Mouse (Mus musculus): ENCODE results near the gene Mcm3ap. TPM values are rescaled to one million over a fixed set of nuclear protein-coding genes. Genes with fewer than 3 reads are reported as not detected.

The Mcm3ap gene
- polyA plus RNA-seq, 1 experiment from 2014 or later, result 67.5 TPM

DNA sequence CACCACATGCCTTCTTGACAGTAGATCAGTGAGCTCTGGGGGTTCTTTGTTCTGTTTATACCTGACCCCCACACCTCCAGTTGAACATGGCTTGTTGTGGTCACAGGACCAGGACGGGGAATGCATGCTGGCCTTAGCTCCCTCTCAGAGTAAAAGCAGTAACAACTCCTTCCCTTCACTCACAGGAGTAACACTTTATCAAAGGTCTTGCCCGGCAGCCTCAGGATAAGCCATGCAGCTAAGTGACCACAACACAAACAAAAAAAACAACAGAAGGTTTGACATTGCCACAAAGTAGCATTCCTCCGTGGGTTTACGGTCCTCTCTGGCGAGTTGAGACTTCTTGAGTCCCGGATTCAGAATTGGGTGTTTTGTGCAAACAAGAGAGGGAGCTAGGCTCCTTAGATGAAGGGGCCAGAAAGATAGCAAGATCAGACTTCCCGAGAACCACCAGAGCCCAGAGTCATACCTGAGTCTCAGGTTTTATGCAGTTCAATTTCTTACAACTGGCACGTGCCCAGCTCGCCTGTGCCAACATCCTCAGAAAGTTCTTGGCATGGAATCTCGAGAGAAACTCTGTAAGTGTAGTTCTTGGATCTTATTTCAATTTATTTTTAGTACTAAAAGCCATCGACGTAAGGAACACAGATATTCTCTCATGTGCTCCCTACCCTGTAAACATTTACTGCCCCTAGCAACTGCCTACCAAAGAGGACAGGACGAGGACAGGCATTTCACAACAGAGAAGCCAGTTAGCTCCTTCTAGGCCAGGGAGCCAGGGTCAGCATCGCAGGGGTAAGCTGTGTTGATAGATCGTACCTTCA lies 21.1 kb upstream of the Mcm3ap start:
- no peak overlapping the region for H3K9ac ChIP-seq (ENCODE audit: low read depth, low read length)
- H3K36me3 ChIP-seq (ENCODE audit: control insufficient read depth, insufficient read depth, low read length), result no peaks in the 10 kb centered on the region
- H3K9me3 ChIP-seq (ENCODE audit: control insufficient read depth, low read length), result no peaks in the 10 kb centered on the region
- no peaks in the 10 kb centered on the region for H3K27me3 ChIP-seq (ENCODE audit: control insufficient read depth, insufficient read depth, low read length)
- H3K27ac ChIP-seq (ENCODE audit: low read depth, low read length), result no peak overlapping the region
- 83% methylated on average over 15 of the region's 15 CpGs for WGBS
- no peak overlapping the region for H3K4me3 ChIP-seq (ENCODE audit: low read depth, low read length)
- H3K4me2 ChIP-seq (replicated peaks; ENCODE audit: low read depth, low read length), result no peak overlapping the region
- peaks cover 5% of the 10 kb centered on the region; the same call in 1 of the 2 replicates for H3K4me1 ChIP-seq (replicated peaks; ENCODE audit: control insufficient read depth, insufficient read depth, low read length)
- ATAC-seq (ENCODE audit: low FRiP score) (no peak), DNase-seq (ENCODE audit: low spot score) (no peak)

DNA sequence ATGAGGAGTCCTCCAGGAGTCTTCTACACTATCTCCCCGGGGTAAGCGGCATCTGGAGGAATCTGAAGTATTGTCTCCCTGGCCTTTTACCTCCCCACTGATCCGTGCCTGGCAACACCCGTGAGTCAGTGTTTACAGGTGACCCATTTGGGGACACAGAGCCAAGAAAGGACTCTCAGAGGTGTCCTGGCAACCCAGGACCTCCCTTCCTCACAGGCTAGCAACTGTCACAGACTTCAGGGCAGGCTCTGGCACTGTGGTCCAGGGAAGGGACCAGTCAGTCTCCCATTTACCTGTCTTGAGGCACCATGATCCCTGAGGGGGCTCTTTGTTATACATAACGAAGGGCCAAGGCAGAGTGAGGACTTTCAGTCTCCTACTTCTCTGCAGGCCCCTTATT lies 19.9 kb upstream of the Mcm3ap start, which contains the start of gene 2610028H24Rik:
Gene 2610028H24Rik (plus strand): TSS at position 231 of the 400 bp plus-strand sequence.
- H3K27ac ChIP-seq (ENCODE audit: low read depth, low read length), result no peak within 1 kb of the TSS
- H3K4me2 ChIP-seq (replicated peaks; ENCODE audit: low read depth, low read length), result no peak within 1 kb of the TSS
- no peak within 1 kb of the TSS for H3K4me3 ChIP-seq (ENCODE audit: low read depth, low read length)
- H3K27me3 ChIP-seq (ENCODE audit: control insufficient read depth, insufficient read depth, low read length), result no peaks in the 10 kb centered on the region
- no peaks in the 10 kb centered on the region for H3K36me3 ChIP-seq (ENCODE audit: control insufficient read depth, insufficient read depth, low read length)
- no peak for ATAC-seq (ENCODE audit: low FRiP score)
- WGBS, result 65% methylated on average over 5 of the region's 5 CpGs
- no peak for DNase-seq (ENCODE audit: low spot score)
- H3K4me1 ChIP-seq (replicated peaks; ENCODE audit: control insufficient read depth, insufficient read depth, low read length), result no peaks in the 10 kb centered on the region
- no peaks in the 10 kb centered on the region for H3K9me3 ChIP-seq (ENCODE audit: control insufficient read depth, low read length)
- H3K9ac ChIP-seq (ENCODE audit: low read depth, low read length), result no peak within 1 kb of the TSS

DNA sequence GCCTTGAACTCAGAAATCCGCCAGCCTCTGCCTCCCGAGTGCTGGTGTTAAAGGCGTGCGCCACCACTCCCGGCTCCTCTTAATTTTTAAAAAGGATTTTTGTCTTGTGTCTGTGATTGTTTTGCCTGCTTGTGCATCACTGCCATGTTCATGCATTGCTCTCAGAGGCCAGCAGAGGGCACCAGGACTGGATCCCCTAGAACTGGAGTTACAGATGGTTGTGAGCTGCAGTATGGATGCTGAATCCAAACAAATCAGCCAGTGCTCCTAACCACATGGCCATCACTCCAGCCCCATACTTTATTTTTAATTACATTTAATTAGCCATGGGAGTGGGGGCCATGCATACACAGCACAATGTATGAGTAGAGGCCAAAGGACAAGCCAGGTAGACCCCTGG lies 13.4 kb upstream of the Mcm3ap start:
- Histone ChIP-seq H3K27me3 (ENCODE audit: control insufficient read depth, insufficient read depth, low read length) (no peaks in the 10 kb centered on the region), H3K9ac (ENCODE audit: low read depth, low read length) (no peak overlapping the region), H3K27ac (ENCODE audit: low read depth, low read length) (no peak overlapping the region), H3K4me2 (replicated peaks; ENCODE audit: low read depth, low read length) (no peak overlapping the region), H3K9me3 (ENCODE audit: control insufficient read depth, low read length) (no peaks in the 10 kb centered on the region), H3K36me3 (ENCODE audit: control insufficient read depth, insufficient read depth, low read length) (no peaks in the 10 kb centered on the region), H3K4me3 (ENCODE audit: low read depth, low read length) (no peak overlapping the region), H3K4me1 (replicated peaks; ENCODE audit: control insufficient read depth, insufficient read depth, low read length) (no peaks in the 10 kb centered on the region)
- WGBS, result 63% methylated on average over 5 of the region's 5 CpGs
- DNase-seq (ENCODE audit: low spot score) (peak; percentile 62), ATAC-seq (ENCODE audit: low FRiP score) (no peak)

DNA sequence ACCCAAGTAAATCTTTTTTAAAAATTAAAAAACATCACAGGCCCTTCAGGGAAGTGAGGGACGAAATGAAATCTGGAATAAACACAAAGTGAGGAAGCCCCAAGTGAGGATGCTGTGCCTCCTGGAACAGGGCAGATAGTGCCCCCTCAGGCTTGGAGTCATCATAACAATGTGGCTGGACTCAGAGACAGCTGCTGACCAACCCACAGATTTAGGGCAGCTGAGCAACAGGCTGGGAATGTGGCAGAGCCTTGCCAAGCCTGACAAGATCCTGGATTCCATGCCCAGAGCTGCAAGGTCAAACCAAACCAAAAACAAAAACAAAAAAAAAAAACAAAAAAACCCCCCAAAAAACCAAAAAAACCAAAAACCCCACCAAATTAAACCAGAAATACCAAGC lies 7.5 kb upstream of the Mcm3ap start:
- Histone ChIP-seq H3K4me1 (replicated peaks; ENCODE audit: control insufficient read depth, insufficient read depth, low read length) (no peaks in the 10 kb centered on the region), H3K9ac (ENCODE audit: low read depth, low read length) (no peak overlapping the region), H3K4me2 (replicated peaks; ENCODE audit: low read depth, low read length) (no peak overlapping the region), H3K27ac (ENCODE audit: low read depth, low read length) (no peak overlapping the region), H3K36me3 (ENCODE audit: control insufficient read depth, insufficient read depth, low read length) (no peaks in the 10 kb centered on the region), H3K27me3 (ENCODE audit: control insufficient read depth, insufficient read depth, low read length) (no peaks in the 10 kb centered on the region), H3K9me3 (ENCODE audit: control insufficient read depth, low read length) (no peaks in the 10 kb centered on the region), H3K4me3 (ENCODE audit: low read depth, low read length) (no peak overlapping the region)
- ATAC-seq (ENCODE audit: low FRiP score) (no peak), DNase-seq (ENCODE audit: low spot score) (no peak)
- 95% methylated on average over 1 of the region's 1 CpGs for WGBS

DNA sequence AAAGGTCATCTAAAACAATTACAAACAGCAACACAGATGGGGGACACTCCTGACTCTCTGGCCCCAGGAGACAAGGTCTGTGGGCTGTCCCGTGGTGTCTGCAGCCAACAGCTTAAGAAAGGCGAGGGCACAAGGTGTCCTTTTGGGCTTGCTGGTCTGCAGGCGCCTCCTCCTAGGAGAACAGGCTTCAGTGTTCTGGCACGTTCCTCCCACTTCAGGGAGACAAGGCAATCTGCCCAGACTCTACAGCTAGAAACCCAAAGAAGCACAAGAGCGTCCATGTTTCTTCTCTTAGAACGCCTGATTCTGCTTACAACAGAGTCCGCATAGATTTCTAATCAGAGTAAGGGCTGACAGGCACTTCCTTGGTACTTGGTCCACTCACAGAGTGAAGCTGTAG lies 6.4 kb upstream of the Mcm3ap start:
- WGBS, result 92% methylated on average over 7 of the region's 7 CpGs
- DNase-seq (ENCODE audit: low spot score), result no peak

DNA sequence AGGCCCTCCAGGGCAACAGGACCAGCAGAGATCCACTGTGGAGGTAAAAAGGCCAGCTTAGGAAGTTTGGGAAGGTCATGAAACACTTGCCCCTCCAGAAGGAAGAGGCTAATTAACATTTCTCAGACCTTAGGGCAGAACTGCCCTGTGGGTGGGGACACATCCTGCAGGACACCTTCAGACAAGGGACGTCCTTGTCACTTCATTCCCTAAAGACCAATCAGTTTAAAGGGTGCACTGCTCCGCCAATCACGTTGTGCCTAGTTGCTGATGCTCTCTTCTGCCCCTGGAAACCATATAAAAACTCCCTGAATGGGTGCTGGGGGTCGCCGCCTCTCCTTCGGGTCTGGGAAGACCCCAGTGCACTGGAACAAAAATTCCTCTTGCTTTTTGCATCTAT lies 6.0 kb upstream of the Mcm3ap start:
- Histone ChIP-seq H3K9me3 (ENCODE audit: control insufficient read depth, low read length) (no peaks in the 10 kb centered on the region), H3K4me1 (replicated peaks; ENCODE audit: control insufficient read depth, insufficient read depth, low read length) (no peaks in the 10 kb centered on the region), H3K4me2 (replicated peaks; ENCODE audit: low read depth, low read length) (no peak overlapping the region), H3K9ac (ENCODE audit: low read depth, low read length) (no peak overlapping the region), H3K36me3 (ENCODE audit: control insufficient read depth, insufficient read depth, low read length) (no peaks in the 10 kb centered on the region), H3K27ac (ENCODE audit: low read depth, low read length) (no peak overlapping the region), H3K27me3 (ENCODE audit: control insufficient read depth, insufficient read depth, low read length) (no peaks in the 10 kb centered on the region), H3K4me3 (ENCODE audit: low read depth, low read length) (no peak overlapping the region)
- no peak for DNase-seq (ENCODE audit: low spot score)
- no peak for ATAC-seq (ENCODE audit: low FRiP score)
- WGBS, result 93% methylated on average over 6 of the region's 6 CpGs

More for the DNA sequence above, 6.4 kb upstream of the Mcm3ap start:
- Histone ChIP-seq H3K4me3 (ENCODE audit: low read depth, low read length) (no peak overlapping the region), H3K4me1 (replicated peaks; ENCODE audit: control insufficient read depth, insufficient read depth, low read length) (no peaks in the 10 kb centered on the region), H3K27me3 (ENCODE audit: control insufficient read depth, insufficient read depth, low read length) (no peaks in the 10 kb centered on the region), H3K9ac (ENCODE audit: low read depth, low read length) (no peak overlapping the region), H3K27ac (ENCODE audit: low read depth, low read length) (no peak overlapping the region), H3K9me3 (ENCODE audit: control insufficient read depth, low read length) (no peaks in the 10 kb centered on the region), H3K36me3 (ENCODE audit: control insufficient read depth, insufficient read depth, low read length) (no peaks in the 10 kb centered on the region), H3K4me2 (replicated peaks; ENCODE audit: low read depth, low read length) (no peak overlapping the region)
- no peak for ATAC-seq (ENCODE audit: low FRiP score)

DNA sequence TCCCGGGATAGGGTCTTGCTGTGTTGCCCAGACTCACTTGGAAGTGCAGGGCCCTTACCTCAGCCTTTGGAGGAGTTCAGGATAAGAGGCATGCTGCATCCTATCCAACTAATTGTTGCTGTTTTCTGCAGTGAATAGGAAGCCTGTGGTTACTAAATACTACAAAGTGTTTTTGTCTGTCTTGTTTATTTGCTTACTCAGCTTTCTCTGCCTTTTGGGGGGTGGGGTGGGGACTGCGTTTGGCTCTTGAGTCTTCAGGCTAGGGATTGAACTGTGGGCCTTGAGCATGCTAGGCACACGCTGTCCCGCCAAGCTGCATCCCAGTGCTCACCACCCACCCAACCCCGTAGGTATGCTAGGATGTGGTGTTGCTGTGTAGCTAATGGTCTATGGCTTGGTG lies 5.0 kb downstream of the Mcm3ap start:
- WGBS, result 92% methylated on average over 5 of the region's 5 CpGs
- Histone ChIP-seq H3K4me1 (replicated peaks; ENCODE audit: control insufficient read depth, insufficient read depth, low read length) (no peaks in the 10 kb centered on the region), H3K9me3 (ENCODE audit: control insufficient read depth, low read length) (no peaks in the 10 kb centered on the region), H3K27me3 (ENCODE audit: control insufficient read depth, insufficient read depth, low read length) (no peaks in the 10 kb centered on the region), H3K36me3 (ENCODE audit: control insufficient read depth, insufficient read depth, low read length) (0 out of 2 replicates have a peak, but pooled peaks cover 10% of the 10 kb centered on the region), H3K4me3 (ENCODE audit: low read depth, low read length) (no peak overlapping the region), H3K9ac (ENCODE audit: low read depth, low read length) (no peak overlapping the region), H3K4me2 (replicated peaks; ENCODE audit: low read depth, low read length) (no peak overlapping the region), H3K27ac (ENCODE audit: low read depth, low read length) (no peak overlapping the region)
- DNase-seq (ENCODE audit: low spot score) (no peak), ATAC-seq (ENCODE audit: low FRiP score) (no peak)

DNA sequence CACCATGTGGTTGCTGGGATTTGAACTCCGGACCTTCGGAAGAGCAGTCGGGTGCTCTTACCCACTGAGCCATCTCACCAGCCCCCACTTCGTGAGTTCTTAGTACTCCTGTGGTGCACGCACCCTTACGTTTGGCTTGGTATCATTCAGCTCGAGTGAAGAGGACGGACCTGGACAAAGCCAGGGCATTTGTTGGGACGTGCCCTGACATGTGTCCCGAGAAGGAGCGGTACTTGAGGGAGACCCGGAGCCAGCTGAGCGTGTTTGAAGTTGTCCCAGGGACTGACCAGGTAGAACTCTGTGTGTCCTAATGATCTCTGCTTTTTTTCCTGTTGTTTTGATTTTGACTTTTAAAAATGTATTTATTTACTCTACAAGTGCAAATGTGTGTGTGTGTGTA lies 12.1 kb downstream of the Mcm3ap start:
- ATAC-seq (ENCODE audit: low FRiP score) (no peak), DNase-seq (ENCODE audit: low spot score) (no peak)
- H3K27me3 ChIP-seq (ENCODE audit: control insufficient read depth, insufficient read depth, low read length), result no peaks in the 10 kb centered on the region
- WGBS, result 94% methylated on average over 11 of the region's 13 CpGs
- no peaks in the 10 kb centered on the region for H3K4me1 ChIP-seq (replicated peaks; ENCODE audit: control insufficient read depth, insufficient read depth, low read length)
- no peak overlapping the region for H3K4me3 ChIP-seq (ENCODE audit: low read depth, low read length)
- H3K36me3 ChIP-seq (ENCODE audit: control insufficient read depth, insufficient read depth, low read length), result peaks cover 15% of the 10 kb centered on the region; the same call in 1 of the 2 replicates
- no peaks in the 10 kb centered on the region for H3K9me3 ChIP-seq (ENCODE audit: control insufficient read depth, low read length)
- H3K4me2 ChIP-seq (replicated peaks; ENCODE audit: low read depth, low read length), result no peak overlapping the region
- no peak overlapping the region for H3K9ac ChIP-seq (ENCODE audit: low read depth, low read length)
- H3K27ac ChIP-seq (ENCODE audit: low read depth, low read length), result no peak overlapping the region

DNA sequence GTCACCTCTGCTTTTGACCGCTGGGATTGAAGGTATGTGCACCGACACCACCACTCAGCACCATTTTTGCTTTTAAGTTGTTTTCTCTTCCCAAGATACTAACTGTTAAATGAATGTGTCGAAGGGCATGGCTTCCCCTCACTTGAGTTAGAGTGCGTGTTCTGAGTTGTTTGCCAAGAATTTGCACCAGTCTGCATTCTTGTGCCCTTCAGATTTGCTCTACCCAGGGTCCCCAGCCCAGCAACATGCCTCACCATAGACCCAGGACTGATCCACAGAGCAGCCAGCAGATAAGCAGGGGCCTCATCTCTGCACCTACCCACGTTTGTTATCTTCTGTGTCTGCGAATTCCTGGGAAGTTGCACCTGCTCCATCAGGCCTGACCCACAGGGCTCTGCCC lies 12.8 kb downstream of the Mcm3ap start:
- H3K4me3 ChIP-seq (ENCODE audit: low read depth, low read length), result no peak overlapping the region
- no peak overlapping the region for H3K9ac ChIP-seq (ENCODE audit: low read depth, low read length)
- H3K27ac ChIP-seq (ENCODE audit: low read depth, low read length), result no peak overlapping the region
- no peaks in the 10 kb centered on the region for H3K9me3 ChIP-seq (ENCODE audit: control insufficient read depth, low read length)
- no peaks in the 10 kb centered on the region for H3K4me1 ChIP-seq (replicated peaks; ENCODE audit: control insufficient read depth, insufficient read depth, low read length)
- H3K27me3 ChIP-seq (ENCODE audit: control insufficient read depth, insufficient read depth, low read length), result no peaks in the 10 kb centered on the region
- DNase-seq (ENCODE audit: low spot score), result no peak
- no peak overlapping the region for H3K4me2 ChIP-seq (replicated peaks; ENCODE audit: low read depth, low read length)
- no peak for ATAC-seq (ENCODE audit: low FRiP score)
- peaks cover 17% of the 10 kb centered on the region; the same call in 1 of the 2 replicates for H3K36me3 ChIP-seq (ENCODE audit: control insufficient read depth, insufficient read depth, low read length)
- WGBS, result 92% methylated on average over 6 of the region's 6 CpGs
